Mouse (Mus musculus): Measurements from ENCODE around the gene Gm28042.

DNA sequence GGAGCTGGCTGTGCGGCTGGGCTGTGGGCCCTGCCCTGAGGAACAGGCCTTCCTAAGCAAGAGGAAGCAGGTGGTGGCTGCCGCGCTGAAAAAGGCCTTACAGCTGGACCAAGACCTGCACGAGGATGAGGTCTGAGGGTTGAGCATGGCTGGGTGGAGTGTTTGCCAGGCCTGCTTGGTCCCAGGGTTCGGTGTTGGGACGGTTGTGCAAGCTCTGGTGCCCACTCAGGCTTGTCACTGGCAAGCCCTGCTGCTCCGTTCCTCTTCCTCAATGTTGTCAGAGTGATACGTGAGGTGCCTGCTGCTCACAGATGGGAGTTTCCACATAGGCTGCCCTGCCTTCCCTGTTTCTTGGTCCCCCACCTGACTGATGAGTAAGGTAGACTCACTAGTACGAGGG is 10.5 kb downstream of the Gm28042 start:
- TF ChIP-seq POLR2A (IDR thresholded peaks at IDR 0.05; ENCODE audit: borderline replicate concordance, extremely low read depth, low read depth, low read length) (no peak), CTCF (IDR thresholded peaks at IDR 0.05; ENCODE audit: insufficient read depth, low read length) (no peak)
